Mouse (Mus musculus): ENCODE measurements around the gene Gm20388. TPM values are rescaled to one million over a fixed set of nuclear protein-coding genes. Genes with fewer than 3 reads are reported as not detected.

Gm20388 gene
- total and polyA plus RNA-seq, 3 experiments = 0.02 to 0.05 TPM; not detected in 1

GRCm38 (mm10) chr8:122906463-122907021 lies 2995.9 kb downstream of the Gm20388 start:
- H3K36me3 ChIP-seq (replicated peaks) = peaks cover 94% of the 10 kb centered on the region
- no peaks in the 10 kb centered on the region for H3K27me3 ChIP-seq (ENCODE audit: insufficient read depth, low read length)
- H3K9me3 ChIP-seq (replicated peaks) = no peaks in the 10 kb centered on the region
- H3K4me1 ChIP-seq (ENCODE audit: insufficient read depth, low read depth, low read length) = peaks cover 55% of the 10 kb centered on the region
- ATAC-seq (ENCODE audit: extremely low read depth, insufficient number of reproducible peaks, low FRiP score, poor library complexity, severe bottlenecking) (peak; percentile 34), DNase-seq (ENCODE audit: low spot score) (peak; percentile 55)
- TF ChIP-seq GATA1 (IDR thresholded peaks at IDR 0.05; ENCODE audit: borderline replicate concordance, low read length) (no peak), CTCF (IDR thresholded peaks at IDR 0.05; ENCODE audit: low read depth, low read length) (peak; percentile 80)
- H3K4me3 ChIP-seq (ENCODE audit: low read depth, low read length) = no peak overlapping the region

GRCm38 (mm10) chr8:122912150-122912549 lies 3001.5 kb downstream of the Gm20388 start:
- H3K9me3 ChIP-seq (replicated peaks) = no peaks in the 10 kb centered on the region
- H3K27me3 ChIP-seq (ENCODE audit: insufficient read depth, low read length) = no peaks in the 10 kb centered on the region
- H3K36me3 ChIP-seq (replicated peaks) = peaks cover 95% of the 10 kb centered on the region
- H3K4me3 ChIP-seq (ENCODE audit: low read depth, low read length) = no peak overlapping the region
- no peak for TF ChIP-seq GATA1 (IDR thresholded peaks at IDR 0.05; ENCODE audit: borderline replicate concordance, low read length)
- no peak for TF ChIP-seq CTCF (IDR thresholded peaks at IDR 0.05; ENCODE audit: low read depth, low read length)
- TF ChIP-seq POLR2AphosphoS5 (IDR thresholded peaks at IDR 0.05; ENCODE audit: insufficient replicate concordance, low read depth, low read length) = no peak
- no peak for TF ChIP-seq GATA2 (IDR thresholded peaks at IDR 0.05; ENCODE audit: borderline replicate concordance, low read depth, low read length)
- no peak for TF ChIP-seq TAL1 (conservative IDR thresholded peaks at IDR 0.05; ENCODE audit: low read depth, low read length)
- DNase-seq (ENCODE audit: low spot score) (no peak), ATAC-seq (ENCODE audit: extremely low read depth, insufficient number of reproducible peaks, low FRiP score, poor library complexity, severe bottlenecking) (no peak)
- H3K4me1 ChIP-seq (ENCODE audit: insufficient read depth, low read depth, low read length) = peaks cover 51% of the 10 kb centered on the region

DNA sequence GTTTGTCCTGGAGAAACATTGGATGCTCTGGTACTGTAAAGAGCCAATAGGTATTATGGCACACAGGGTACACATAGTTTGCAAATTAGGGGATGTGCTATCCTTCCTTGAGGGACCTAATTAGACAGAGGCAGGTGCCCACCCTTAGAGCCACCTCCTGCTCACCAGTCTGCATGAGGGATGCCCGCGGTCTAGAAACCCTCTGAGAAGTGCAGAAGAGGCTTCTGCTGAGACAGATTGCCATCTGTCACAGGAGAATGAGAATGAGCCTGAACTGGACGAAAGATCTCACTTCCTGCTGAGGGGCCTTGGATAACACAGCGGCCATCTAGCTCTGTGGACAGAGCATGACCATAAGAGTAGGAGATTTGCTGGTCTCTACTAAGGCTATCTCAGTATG lies 3002.2 kb downstream of the Gm20388 start:
- no peak for DNase-seq (ENCODE audit: low spot score)
- H3K4me3 ChIP-seq (ENCODE audit: low read depth, low read length) = no peak overlapping the region
- peaks cover 88% of the 10 kb centered on the region for H3K36me3 ChIP-seq (replicated peaks)
- ATAC-seq (ENCODE audit: extremely low read depth, insufficient number of reproducible peaks, low FRiP score, poor library complexity, severe bottlenecking) = no peak
- TF ChIP-seq CTCF (IDR thresholded peaks at IDR 0.05; ENCODE audit: low read depth, low read length) (no peak), TAL1 (conservative IDR thresholded peaks at IDR 0.05; ENCODE audit: low read depth, low read length) (no peak), GATA1 (IDR thresholded peaks at IDR 0.05; ENCODE audit: borderline replicate concordance, low read length) (no peak), GATA2 (IDR thresholded peaks at IDR 0.05; ENCODE audit: borderline replicate concordance, low read depth, low read length) (no peak), POLR2AphosphoS5 (IDR thresholded peaks at IDR 0.05; ENCODE audit: insufficient replicate concordance, low read depth, low read length) (no peak)
- no peaks in the 10 kb centered on the region for H3K9me3 ChIP-seq (replicated peaks)
- H3K4me1 ChIP-seq (ENCODE audit: insufficient read depth, low read depth, low read length) = peaks cover 51% of the 10 kb centered on the region
- no peaks in the 10 kb centered on the region for H3K27me3 ChIP-seq (ENCODE audit: insufficient read depth, low read length)

GRCm38 (mm10) chr8:122916766-122917165 lies 3006.1 kb downstream of the Gm20388 start:
- TF ChIP-seq CTCF (IDR thresholded peaks at IDR 0.05; ENCODE audit: low read depth, low read length) (no peak), GATA2 (IDR thresholded peaks at IDR 0.05; ENCODE audit: borderline replicate concordance, low read depth, low read length) (no peak), POLR2AphosphoS5 (IDR thresholded peaks at IDR 0.05; ENCODE audit: insufficient replicate concordance, low read depth, low read length) (no peak), GATA1 (IDR thresholded peaks at IDR 0.05; ENCODE audit: borderline replicate concordance, low read length) (no peak), TAL1 (conservative IDR thresholded peaks at IDR 0.05; ENCODE audit: low read depth, low read length) (no peak)
- ATAC-seq (ENCODE audit: extremely low read depth, insufficient number of reproducible peaks, low FRiP score, poor library complexity, severe bottlenecking) (no peak), DNase-seq (ENCODE audit: low spot score) (no peak)
- Histone ChIP-seq H3K27me3 (ENCODE audit: insufficient read depth, low read length) (no peaks in the 10 kb centered on the region), H3K4me1 (ENCODE audit: insufficient read depth, low read depth, low read length) (peaks cover 72% of the 10 kb centered on the region), H3K9me3 (replicated peaks) (no peaks in the 10 kb centered on the region), H3K4me3 (ENCODE audit: low read depth, low read length) (no peak overlapping the region; the same call in 1 of the 2 replicates), H3K36me3 (replicated peaks) (peaks cover 67% of the 10 kb centered on the region)

DNA sequence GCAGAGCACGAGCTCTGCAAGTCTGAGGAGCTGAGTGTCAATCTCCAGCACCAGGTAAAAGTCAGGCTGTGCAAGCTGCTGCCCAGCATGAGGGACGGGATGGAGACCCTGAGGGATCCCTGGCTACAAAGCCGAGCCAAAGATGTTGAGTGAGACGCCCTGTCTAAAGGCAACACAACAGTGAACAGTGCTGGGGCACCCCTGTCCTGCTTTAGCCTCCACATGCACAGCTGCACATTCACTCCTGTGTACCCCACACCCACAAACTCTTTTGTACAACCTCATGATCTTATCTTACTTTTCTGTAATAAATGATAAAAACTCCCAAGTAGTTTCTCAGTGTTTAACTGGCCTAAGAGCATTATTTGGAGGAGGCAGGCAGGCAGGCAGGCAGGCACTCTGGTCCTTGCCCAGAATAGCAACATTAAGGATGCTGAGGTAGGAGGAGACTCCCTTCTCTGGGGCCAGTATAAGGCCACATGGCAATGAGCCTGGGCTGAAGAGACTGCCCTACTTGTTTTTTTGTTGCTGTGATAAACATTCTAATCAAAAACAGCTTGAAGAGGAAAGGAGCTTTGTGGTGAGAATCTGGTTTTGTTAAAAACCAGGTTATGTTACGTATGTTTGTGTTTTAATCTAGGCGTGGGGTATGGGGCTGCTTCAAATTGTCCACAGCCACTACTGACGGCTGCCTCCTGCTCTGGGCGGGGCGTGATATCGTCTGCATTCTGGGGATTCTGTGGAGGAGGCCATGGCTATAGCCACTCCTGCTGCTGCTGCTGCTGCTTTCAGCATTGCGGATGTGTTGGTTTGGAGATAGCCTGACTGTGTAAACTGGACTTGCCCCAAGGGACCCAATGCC lies 3007.1 kb downstream of the Gm20388 start:
- peaks cover 63% of the 10 kb centered on the region for H3K36me3 ChIP-seq (replicated peaks)
- H3K27me3 ChIP-seq (ENCODE audit: insufficient read depth, low read length) = no peaks in the 10 kb centered on the region
- TF ChIP-seq CTCF (IDR thresholded peaks at IDR 0.05; ENCODE audit: low read depth, low read length) = no peak
- TF ChIP-seq GATA2 (IDR thresholded peaks at IDR 0.05; ENCODE audit: borderline replicate concordance, low read depth, low read length) = no peak
- TF ChIP-seq POLR2AphosphoS5 (IDR thresholded peaks at IDR 0.05; ENCODE audit: insufficient replicate concordance, low read depth, low read length) = no peak
- TF ChIP-seq TAL1 (conservative IDR thresholded peaks at IDR 0.05; ENCODE audit: low read depth, low read length) = no peak
- no peak for TF ChIP-seq GATA1 (IDR thresholded peaks at IDR 0.05; ENCODE audit: borderline replicate concordance, low read length)
- peak overlapping the region; percentile 64; the same call in 1 of the 2 replicates for H3K4me3 ChIP-seq (ENCODE audit: low read depth, low read length)
- peaks cover 73% of the 10 kb centered on the region for H3K4me1 ChIP-seq (ENCODE audit: insufficient read depth, low read depth, low read length)
- DNase-seq (ENCODE audit: low spot score) = no peak
- no peaks in the 10 kb centered on the region for H3K9me3 ChIP-seq (replicated peaks)
- peak; percentile 50 for ATAC-seq (ENCODE audit: extremely low read depth, insufficient number of reproducible peaks, low FRiP score, poor library complexity, severe bottlenecking)

GRCm38 (mm10) chr8:122918438-122919107 lies 3007.9 kb downstream of the Gm20388 start:
- no peak for DNase-seq (ENCODE audit: low spot score)
- no peaks in the 10 kb centered on the region for H3K9me3 ChIP-seq (replicated peaks)
- H3K36me3 ChIP-seq (replicated peaks) = peaks cover 55% of the 10 kb centered on the region
- TF ChIP-seq POLR2AphosphoS5 (IDR thresholded peaks at IDR 0.05; ENCODE audit: insufficient replicate concordance, low read depth, low read length) = no peak
- no peak for TF ChIP-seq CTCF (IDR thresholded peaks at IDR 0.05; ENCODE audit: low read depth, low read length)
- TF ChIP-seq GATA1 (IDR thresholded peaks at IDR 0.05; ENCODE audit: borderline replicate concordance, low read length) = no peak
- TF ChIP-seq GATA2 (IDR thresholded peaks at IDR 0.05; ENCODE audit: borderline replicate concordance, low read depth, low read length) = no peak
- peaks cover 77% of the 10 kb centered on the region for H3K4me1 ChIP-seq (ENCODE audit: insufficient read depth, low read depth, low read length)
- peak overlapping the region; percentile 57; the same call in 1 of the 2 replicates for H3K4me3 ChIP-seq (ENCODE audit: low read depth, low read length)
- ATAC-seq (ENCODE audit: extremely low read depth, insufficient number of reproducible peaks, low FRiP score, poor library complexity, severe bottlenecking) = no peak
- H3K27me3 ChIP-seq (ENCODE audit: insufficient read depth, low read length) = no peaks in the 10 kb centered on the region

All from G1E (cell line).